Mouse (Mus musculus) embryonic facial prominence, embryonic 11.5 days (tissue): ENCODE measurements at regions not wholly inside any gene's neighbourhood (a gene's known extent, or its start where the extent isn't known, plus 50 kb on each side); places are given as distances from the start of the nearest gene placed in this dataset.

Experiments used
- ATAC-seq: fragments of 200-750 bp; cut with Nextera tagmentation; replicated peaks from 2 replicates; pipeline ENCODE4 v1.8.0; 2017; ENCODE audit warnings: low read depth; ENCODE audit not compliant: insufficient number of reproducible peaks, low FRiP score, low TSS enrichment
- DNase-seq: peaks from one replicate; pipeline ENCODE4 v3.0.0-alpha.2; 2015; ENCODE audit warnings: low spot score
- H3K27ac ChIP-seq: fragments of 300-500 bp; sonication (generic); replicated peaks from 2 replicates; pipeline ENCODE4 v1.5.1; 2014; ENCODE audit warnings: mild to moderate bottlenecking, low read depth, low read length, control low read depth
- H3K27me3 ChIP-seq: fragments of 300-500 bp; sonication (generic); 2 replicates; pipeline ENCODE4 v1.6.1; 2014; ENCODE audit warnings: mild to moderate bottlenecking, low read length, moderate library complexity, mixed read lengths; ENCODE audit not compliant: control insufficient read depth, insufficient read depth
- H3K36me3 ChIP-seq: fragments of 300-500 bp; sonication (generic); replicated peaks from 2 replicates; pipeline ENCODE4 v1.6.1; 2014; ENCODE audit warnings: low read depth, mild to moderate bottlenecking, low read length, moderate library complexity, mixed read lengths; ENCODE audit not compliant: control insufficient read depth, insufficient read depth
- H3K4me1 ChIP-seq: fragments of 300-500 bp; sonication (generic); 2 replicates; pipeline ENCODE4 v1.6.1; 2014; ENCODE audit warnings: low read length, mixed read lengths; ENCODE audit not compliant: control insufficient read depth, insufficient read depth
- H3K4me2 ChIP-seq: fragments of 300-500 bp; sonication (generic); 2 replicates; pipeline ENCODE4 v1.6.1; 2014; ENCODE audit warnings: low read depth, mild to moderate bottlenecking, control low read depth, low read length, moderate library complexity
- H3K4me3 ChIP-seq: fragments of 300-500 bp; sonication (generic); 2 replicates; pipeline ENCODE4 v1.5.1; 2014; ENCODE audit warnings: low read depth, low read length, control low read depth
- H3K9ac ChIP-seq: fragments of 300-500 bp; sonication (generic); replicated peaks from 2 replicates; pipeline ENCODE4 v1.6.1; 2014; ENCODE audit warnings: mild to moderate bottlenecking, control low read depth, low read length
- H3K9me3 ChIP-seq: fragments of 300-500 bp; sonication (generic); replicated peaks from 2 replicates; pipeline ENCODE4 v1.6.1; 2016; ENCODE audit warnings: mild to moderate bottlenecking, low read length, inconsistent platforms, mixed read lengths; ENCODE audit not compliant: control insufficient read depth
- WGBS: fragments of 180-500 bp; shearing (Covaris S2); extraction: QIAGEN DNeasy Blood & Tissue Kit; methylation state at CpG from one replicate; pipeline ENCODE4 v1.1.7; 2014; 5-methylcytosine and 5-hydroxymethylcytosine counted together

- H3K9me3 ChIP-seq: no peaks in the 10 kb centered on the region
- ATAC-seq (no peak), DNase-seq (no peak)
- H3K4me3 ChIP-seq: no peak overlapping the region
- no peaks in the 10 kb centered on the region for H3K4me1 ChIP-seq
- 72% methylated on average over 20 of the region's 20 CpGs for WGBS
- H3K27ac ChIP-seq: no peak overlapping the region
- no peaks in the 10 kb centered on the region for H3K27me3 ChIP-seq
- no peak overlapping the region for H3K9ac ChIP-seq
- no peaks in the 10 kb centered on the region for H3K36me3 ChIP-seq
- no peak overlapping the region for H3K4me2 ChIP-seq
Measured at GRCm38 (mm10) chr6:138872495-138873415, 214.4 kb upstream of the Igbp1b start.

DNA sequence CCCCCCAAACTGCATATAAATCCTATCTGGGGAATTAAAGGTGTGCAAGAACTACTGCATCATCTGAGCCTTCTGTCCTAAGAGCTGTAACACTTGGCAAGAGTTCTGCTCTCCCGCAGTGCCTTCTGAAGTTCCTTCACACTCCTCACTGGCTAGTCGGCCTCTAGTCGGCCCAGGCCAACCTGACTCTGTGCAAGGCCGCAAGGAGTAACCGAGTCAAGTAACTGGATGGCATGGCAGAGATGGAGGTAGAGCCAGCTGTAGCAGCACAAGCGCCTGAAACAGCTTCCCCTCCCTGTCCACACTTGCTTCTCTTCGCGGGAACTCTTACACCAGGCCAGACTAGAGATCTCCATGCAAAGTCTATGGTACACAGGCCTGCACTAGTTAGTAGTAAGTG, 179.7 kb upstream of the Igbp1b start:
- no peaks in the 10 kb centered on the region for H3K27me3 ChIP-seq
- DNase-seq: no peak
- no peak; the same call in 1 of the 2 replicates for ATAC-seq
- H3K9me3 ChIP-seq: no peaks in the 10 kb centered on the region
- H3K4me3 ChIP-seq: no peak overlapping the region
- no peak overlapping the region for H3K9ac ChIP-seq
- H3K4me2 ChIP-seq: no peak overlapping the region
- no peak overlapping the region for H3K27ac ChIP-seq
- H3K36me3 ChIP-seq: no peaks in the 10 kb centered on the region
- 92% methylated on average over 8 of the region's 8 CpGs for whole genome bisulfite sequencing
- no peaks in the 10 kb centered on the region for H3K4me1 ChIP-seq

DNA sequence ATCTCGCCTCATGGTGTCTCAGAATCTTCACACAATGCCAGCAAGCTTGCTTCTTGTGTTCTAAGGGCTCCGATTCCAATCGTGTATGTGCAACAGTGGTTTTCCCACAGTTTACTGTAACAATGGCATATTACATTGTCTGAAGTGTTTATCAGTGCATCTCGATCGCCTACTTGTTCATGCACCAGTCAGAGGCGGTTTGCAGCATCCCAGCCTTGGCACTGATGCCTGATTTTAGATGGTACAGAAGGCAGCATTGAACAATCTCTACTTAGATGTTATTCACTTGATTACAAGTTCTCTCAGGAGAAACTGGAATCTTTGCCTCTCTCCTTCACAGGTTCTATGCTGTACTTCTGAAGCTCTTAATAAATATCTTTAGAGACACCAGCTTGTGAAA, 176.5 kb upstream of the Igbp1b start:
- 90% methylated on average over 6 of the region's 6 CpGs for WGBS

DNA sequence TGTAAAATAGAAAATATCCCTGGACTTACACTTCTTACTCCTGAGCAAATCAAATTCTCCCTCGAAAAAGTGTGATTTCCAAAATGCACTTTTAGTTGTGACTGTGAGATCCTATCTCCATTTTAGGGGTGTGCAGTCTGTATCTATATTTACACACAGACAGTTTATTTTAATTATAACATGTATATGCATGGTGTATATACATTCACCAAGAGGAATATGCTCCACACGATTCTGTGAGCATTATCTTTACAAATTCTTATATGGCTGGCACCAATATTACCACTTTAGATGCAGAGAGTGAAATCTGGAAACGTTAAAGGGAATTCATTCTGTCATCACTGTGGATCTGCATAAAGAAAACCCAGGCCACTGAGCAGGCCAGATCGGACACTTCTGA, 143.5 kb upstream of the Igbp1b start:
- Histone ChIP-seq H3K4me3 (no peak overlapping the region), H3K9ac (no peak overlapping the region), H3K36me3 (no peaks in the 10 kb centered on the region), H3K27me3 (no peaks in the 10 kb centered on the region), H3K4me2 (no peak overlapping the region), H3K27ac (no peak overlapping the region), H3K9me3 (no peaks in the 10 kb centered on the region), H3K4me1 (no peaks in the 10 kb centered on the region)
- ATAC-seq: no peak
- DNase-seq: no peak
- WGBS: 74% methylated on average over 4 of the region's 4 CpGs

More for the DNA sequence above, 176.5 kb upstream of the Igbp1b start:
- Histone ChIP-seq H3K9ac (no peak overlapping the region), H3K27ac (no peak overlapping the region), H3K4me3 (no peak overlapping the region), H3K9me3 (no peaks in the 10 kb centered on the region), H3K36me3 (no peaks in the 10 kb centered on the region), H3K4me2 (no peak overlapping the region), H3K27me3 (no peaks in the 10 kb centered on the region), H3K4me1 (no peaks in the 10 kb centered on the region)
- ATAC-seq (no peak), DNase-seq (no peak)

- DNase-seq (no peak), ATAC-seq (no peak)
Measured at GRCm38 (mm10) chr6:138800836-138801740, 142.7 kb upstream of the Igbp1b start.

GRCm38 (mm10) chr6:138794706-138795105, 136.4 kb upstream of the Igbp1b start:
- no peak for ATAC-seq
- no peak overlapping the region for H3K27ac ChIP-seq
- DNase-seq: peak; percentile 34
- H3K4me3 ChIP-seq: no peak overlapping the region
- H3K9me3 ChIP-seq: no peaks in the 10 kb centered on the region
- H3K4me1 ChIP-seq: no peaks in the 10 kb centered on the region
- WGBS: 19% methylated on average over 2 of the region's 2 CpGs
- no peaks in the 10 kb centered on the region for H3K36me3 ChIP-seq
- H3K9ac ChIP-seq: no peak overlapping the region
- no peaks in the 10 kb centered on the region for H3K27me3 ChIP-seq
- no peak overlapping the region for H3K4me2 ChIP-seq

More at GRCm38 (mm10) chr6:138800836-138801740, 142.7 kb upstream of the Igbp1b start:
- Histone ChIP-seq H3K27ac (no peak overlapping the region), H3K9me3 (no peaks in the 10 kb centered on the region), H3K36me3 (no peaks in the 10 kb centered on the region), H3K4me2 (no peak overlapping the region), H3K4me1 (no peaks in the 10 kb centered on the region), H3K27me3 (no peaks in the 10 kb centered on the region), H3K4me3 (no peak overlapping the region), H3K9ac (no peak overlapping the region)
- 77% methylated on average over 8 of the region's 8 CpGs for WGBS

GRCm38 (mm10) chr6:138792802-138793201, 134.5 kb upstream of the Igbp1b start:
- no peak overlapping the region for H3K27ac ChIP-seq
- no peaks in the 10 kb centered on the region for H3K4me1 ChIP-seq
- no peaks in the 10 kb centered on the region for H3K27me3 ChIP-seq
- H3K36me3 ChIP-seq: no peaks in the 10 kb centered on the region
- H3K9me3 ChIP-seq: no peaks in the 10 kb centered on the region
- no peak for ATAC-seq
- H3K4me2 ChIP-seq: no peak overlapping the region
- DNase-seq: no peak
- H3K9ac ChIP-seq: no peak overlapping the region
- H3K4me3 ChIP-seq: no peak overlapping the region
- 60% methylated on average over 3 of the region's 3 CpGs for WGBS

DNA sequence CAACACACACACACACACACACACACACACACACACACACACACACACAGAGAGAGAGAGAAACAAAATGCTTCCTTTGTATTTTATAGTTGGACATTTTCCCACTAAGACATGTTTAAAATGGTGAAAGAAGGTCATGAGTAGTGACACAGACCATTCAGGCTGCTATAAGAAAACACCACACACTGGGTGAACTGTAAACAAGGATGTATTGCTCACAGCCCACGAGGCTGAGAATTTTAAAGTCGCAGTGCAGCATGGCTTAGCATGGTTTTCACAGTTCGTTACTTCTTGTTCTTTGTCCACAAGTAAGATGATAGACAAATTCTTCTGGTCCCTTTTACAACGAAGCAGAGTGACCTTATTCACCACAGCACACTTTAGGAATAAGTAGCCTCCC, 124.6 kb upstream of the Igbp1b start:
- no peaks in the 10 kb centered on the region for H3K27me3 ChIP-seq
- DNase-seq: no peak
- H3K4me2 ChIP-seq: no peak overlapping the region
- no peak overlapping the region for H3K27ac ChIP-seq
- H3K9ac ChIP-seq: no peak overlapping the region
- no peaks in the 10 kb centered on the region for H3K9me3 ChIP-seq
- 55% methylated on average over 4 of the region's 4 CpGs for WGBS
- no peaks in the 10 kb centered on the region for H3K4me1 ChIP-seq
- no peaks in the 10 kb centered on the region for H3K36me3 ChIP-seq
- no peak overlapping the region for H3K4me3 ChIP-seq
- no peak for ATAC-seq
